7 mouse cellular contexts compared by ENCODE assay signal in the genomic region with DNA sequence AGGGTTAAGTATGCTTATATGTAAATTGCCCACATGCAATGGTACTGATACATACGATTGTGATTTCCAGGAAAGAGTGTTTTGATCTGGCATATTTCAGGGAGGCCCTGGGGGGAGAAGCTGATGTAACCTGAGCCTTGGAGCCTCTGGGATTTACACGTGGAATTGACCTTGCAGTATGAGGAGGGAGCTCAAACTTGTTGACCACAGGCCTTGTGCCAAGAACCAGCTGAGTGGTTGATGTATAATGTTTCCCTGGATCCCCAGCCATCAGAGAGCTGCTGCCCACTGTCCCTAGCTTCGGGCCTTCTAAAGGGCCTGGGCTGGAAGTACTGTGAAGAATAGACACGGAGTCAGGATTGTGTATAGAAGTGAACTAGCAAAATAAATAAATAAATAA. TPM values are rescaled to one million over a fixed set of nuclear protein-coding genes. Genes with fewer than 3 reads are reported as not detected.
A peak's percentile ranks its signal among the peaks of the same experiment; 100 is the strongest.
DNase-seq lines count a peak whose midpoint lies in the region; ATAC-seq and TF ChIP-seq lines count a peak whose summit lies in the region.

No protein-coding gene starts in this region.

- H3K27me3 ChIP-seq in spleen, adult 2 months (ENCODE audit: control insufficient read depth, insufficient read depth, low read length) = no peaks in the 10 kb centered on the region
- H3K27me3 ChIP-seq in forebrain, postnatal 0 days (ENCODE audit: insufficient read depth, low read length) = no peaks in the 10 kb centered on the region
- no peaks in the 10 kb centered on the region for H3K27me3 ChIP-seq in limb, embryonic 13.5 days
- H3K27me3 ChIP-seq in neural tube, embryonic 14.5 days (ENCODE audit: control insufficient read depth, insufficient read depth, low read length) = no peaks in the 10 kb centered on the region

- H3K27ac ChIP-seq in spleen, adult 2 months (ENCODE audit: insufficient read depth, low read length) = no peak overlapping the region
- no peak overlapping the region for H3K27ac ChIP-seq in forebrain, postnatal 0 days (ENCODE audit: low read depth, low read length)
- H3K27ac ChIP-seq in limb, embryonic 13.5 days = no peak overlapping the region
- no peak overlapping the region for H3K27ac ChIP-seq in neural tube, embryonic 14.5 days (ENCODE audit: low read depth, low read length)

- DNase-seq in spleen, adult 2 months (ENCODE audit: low read depth in 1 of 2, low spot score in 2 of 2) = no peak
- no peak for DNase-seq in spleen, adult 12 weeks (ENCODE audit: low spot score)
- no peak for DNase-seq in forebrain, postnatal 0 days
- DNase-seq in layer of hippocampus, postnatal 14 days (ENCODE audit: low spot score in 2 of 2) = no peak
- no peak for DNase-seq in spleen, adult 18-20 months

- 72% methylated on average over 4 of the region's 4 CpGs for WGBS in spleen, adult 2 months
- WGBS in forebrain, postnatal 0 days = 58% methylated on average over 4 of the region's 4 CpGs
- WGBS in limb, embryonic 13.5 days = 51% methylated on average over 4 of the region's 4 CpGs
- 64% methylated on average over 4 of the region's 4 CpGs for WGBS in neural tube, embryonic 14.5 days

- peaks cover 5% of the 10 kb centered on the region; the same call in 1 of the 2 replicates for H3K4me1 ChIP-seq in spleen, adult 2 months (ENCODE audit: control insufficient read depth, insufficient read depth, insufficient read length)
- H3K4me1 ChIP-seq in forebrain, postnatal 0 days (ENCODE audit: insufficient read depth) = 0 out of 2 replicates have a peak, but pooled peaks cover 7% of the 10 kb centered on the region
- H3K4me1 ChIP-seq in limb, embryonic 13.5 days = peaks cover 16% of the 10 kb centered on the region
- peaks cover 5% of the 10 kb centered on the region; the same call in 1 of the 2 replicates for H3K4me1 ChIP-seq in neural tube, embryonic 14.5 days (ENCODE audit: control insufficient read depth, insufficient read depth, low read length)

- no peak overlapping the region for H3K9ac ChIP-seq in forebrain, postnatal 0 days
- H3K9ac ChIP-seq in limb, embryonic 13.5 days = peak overlapping the region; percentile 73
- H3K9ac ChIP-seq in neural tube, embryonic 14.5 days (replicated peaks; ENCODE audit: low read depth, low read length) = no peak overlapping the region

- peak overlapping the region; percentile 78; the same call in 1 of the 2 replicates for H3K4me3 ChIP-seq in spleen, adult 2 months (ENCODE audit: extremely low read depth, insufficient read depth, insufficient read length)
- H3K4me3 ChIP-seq in forebrain, postnatal 0 days (ENCODE audit: low read depth, low read length) = no peak overlapping the region
- peak overlapping the region; percentile 62 for H3K4me3 ChIP-seq in limb, embryonic 13.5 days
- H3K4me3 ChIP-seq in neural tube, embryonic 14.5 days (ENCODE audit: low read depth, low read length) = peak overlapping the region; percentile 62; the same call in 1 of the 2 replicates

- no peak for ATAC-seq in forebrain, postnatal 0 days
- ATAC-seq in limb, embryonic 13.5 days (ENCODE audit: low FRiP score, low read depth) = no peak
- no peak for ATAC-seq in neural tube, embryonic 14.5 days (ENCODE audit: low read depth)

- H3K36me3 ChIP-seq in spleen, adult 2 months (ENCODE audit: control insufficient read depth, insufficient read depth, low read length) = peaks cover 5% of the 10 kb centered on the region
- no peaks in the 10 kb centered on the region; the same call in 1 of the 2 replicates for H3K36me3 ChIP-seq in forebrain, postnatal 0 days (ENCODE audit: insufficient read depth)
- 0 out of 2 replicates have a peak, but pooled peaks cover 4% of the 10 kb centered on the region for H3K36me3 ChIP-seq in limb, embryonic 13.5 days
- H3K36me3 ChIP-seq in neural tube, embryonic 14.5 days (ENCODE audit: control insufficient read depth, insufficient read depth, low read length) = no peaks in the 10 kb centered on the region

- TF ChIP-seq CTCF in spleen, adult 2 months (IDR thresholded peaks at IDR 0.05; ENCODE audit: extremely low read depth, insufficient read depth, insufficient read length, insufficient replicate concordance) = no peak
- TF ChIP-seq CTCF in forebrain, postnatal 0 days (IDR thresholded peaks at IDR 0.05; ENCODE audit: low read depth) = no peak

- no peaks in the 10 kb centered on the region for H3K9me3 ChIP-seq in forebrain, postnatal 0 days (ENCODE audit: low read length)
- no peaks in the 10 kb centered on the region for H3K9me3 ChIP-seq in limb, embryonic 13.5 days
- no peaks in the 10 kb centered on the region for H3K9me3 ChIP-seq in neural tube, embryonic 14.5 days (ENCODE audit: control insufficient read depth, low read length)

- no peak for TF ChIP-seq POLR2A in spleen, adult 2 months (IDR thresholded peaks at IDR 0.05; ENCODE audit: low read depth, low read length)

- peak overlapping the region; percentile 71 for H3K4me2 ChIP-seq in forebrain, postnatal 0 days (ENCODE audit: low read depth)
- H3K4me2 ChIP-seq in limb, embryonic 13.5 days (replicated peaks) = peak overlapping the region; percentile 64
- H3K4me2 ChIP-seq in neural tube, embryonic 14.5 days (ENCODE audit: low read depth, low read length) = peak overlapping the region; percentile 75

RNA-seq across cellular contexts. Expression of gene Mknk1, which starts 1.0 kb away (rescaled TPM):
- polyA plus RNA-seq in spleen, adult 2 months (2012; rRNA removed) = 68.2 and 69.2 TPM in 2 replicates
- total RNA-seq in forebrain, postnatal 0 days (2014; rRNA removed) = 18.9 and 19.8 TPM in 2 replicates
- 22.8 and 24.3 TPM in 2 replicates for polyA plus RNA-seq in forebrain, postnatal 0 days (2015; fragmentation: Nextera tagmentation; extraction: Ambion mirVana)
- polyA plus RNA-seq in limb, embryonic 13.5 days (2015; fragmentation: Nextera tagmentation; extraction: Ambion mirVana) = 29.6 and 32.9 TPM in 2 replicates
- polyA plus RNA-seq in neural tube, embryonic 14.5 days (2014; fragmentation: Nextera tagmentation; extraction: Ambion mirVana) = 19.9 and 23.0 TPM in 2 replicates
- 10 to 100 TPM; 42.8 to 46.9 TPM for total RNA-seq in layer of hippocampus, postnatal 14 days (2021)

RNA-seq across cellular contexts. Expression of gene Mob3c, which starts 12.1 kb away (rescaled TPM):
- 34.5 and 43.3 TPM in 2 replicates for polyA plus RNA-seq in spleen, adult 2 months (2012; rRNA removed)
- 3.0 and 9.0 TPM in 2 replicates for total RNA-seq in forebrain, postnatal 0 days (2014; rRNA removed)
- polyA plus RNA-seq in forebrain, postnatal 0 days (2015; fragmentation: Nextera tagmentation; extraction: Ambion mirVana) = 1.6 and 3.0 TPM in 2 replicates
- polyA plus RNA-seq in limb, embryonic 13.5 days (2015; fragmentation: Nextera tagmentation; extraction: Ambion mirVana) = 12.6 and 14.4 TPM in 2 replicates
- 4.7 and 5.6 TPM in 2 replicates for polyA plus RNA-seq in neural tube, embryonic 14.5 days (2014; fragmentation: Nextera tagmentation; extraction: Ambion mirVana)
- total RNA-seq in layer of hippocampus, postnatal 14 days (2021) = 1 to 10 TPM; 3.9 TPM

RNA-seq across cellular contexts. Expression of gene Kncn, which starts 44.2 kb away (rescaled TPM):
- not detected in 2 replicates for polyA plus RNA-seq in spleen, adult 2 months (2012; rRNA removed)
- total RNA-seq in forebrain, postnatal 0 days (2014; rRNA removed) = 0.38 TPM in 1 of 2 replicates, not detected in the other
- 0.10 and 0.44 TPM in 2 replicates for polyA plus RNA-seq in forebrain, postnatal 0 days (2015; fragmentation: Nextera tagmentation; extraction: Ambion mirVana)
- polyA plus RNA-seq in limb, embryonic 13.5 days (2015; fragmentation: Nextera tagmentation; extraction: Ambion mirVana) = not detected in 2 replicates
- polyA plus RNA-seq in neural tube, embryonic 14.5 days (2014; fragmentation: Nextera tagmentation; extraction: Ambion mirVana) = 0.09 and 0.27 TPM in 2 replicates
- total RNA-seq in layer of hippocampus, postnatal 14 days (2021) = under 1 TPM; 0.26 to 0.55 TPM

RNA-seq across cellular contexts. Expression of gene 6430628N08Rik, which starts 50.5 kb away (rescaled TPM):
- not detected in 2 replicates for polyA plus RNA-seq in spleen, adult 2 months (2012; rRNA removed)
- 1.3 and 1.4 TPM in 2 replicates for total RNA-seq in forebrain, postnatal 0 days (2014; rRNA removed)
- polyA plus RNA-seq in forebrain, postnatal 0 days (2015; fragmentation: Nextera tagmentation; extraction: Ambion mirVana) = 0.54 and 0.62 TPM in 2 replicates
- not detected in 2 replicates for polyA plus RNA-seq in limb, embryonic 13.5 days (2015; fragmentation: Nextera tagmentation; extraction: Ambion mirVana)
- 2.0 TPM in 1 of 2 replicates, not detected in the other for polyA plus RNA-seq in neural tube, embryonic 14.5 days (2014; fragmentation: Nextera tagmentation; extraction: Ambion mirVana)
- not detected for total RNA-seq in layer of hippocampus, postnatal 14 days (2021)

RNA-seq across cellular contexts. Expression of gene Atpaf1, which starts 55.3 kb away (rescaled TPM):
- 20.2 and 35.6 TPM in 2 replicates for polyA plus RNA-seq in spleen, adult 2 months (2012; rRNA removed)
- total RNA-seq in forebrain, postnatal 0 days (2014; rRNA removed) = 22.1 and 34.0 TPM in 2 replicates
- 28.0 and 40.9 TPM in 2 replicates for polyA plus RNA-seq in forebrain, postnatal 0 days (2015; fragmentation: Nextera tagmentation; extraction: Ambion mirVana)
- 60.5 and 60.8 TPM in 2 replicates for polyA plus RNA-seq in limb, embryonic 13.5 days (2015; fragmentation: Nextera tagmentation; extraction: Ambion mirVana)
- polyA plus RNA-seq in neural tube, embryonic 14.5 days (2014; fragmentation: Nextera tagmentation; extraction: Ambion mirVana) = 42.7 and 48.1 TPM in 2 replicates
- total RNA-seq in layer of hippocampus, postnatal 14 days (2021) = 10 to 100 TPM; 35.2 to 37.8 TPM
